Mouse (Mus musculus) G1E (cell line): ENCODE measurements at regions not wholly inside any gene's neighbourhood (a gene's known extent, or its start where the extent isn't known, plus 50 kb on each side); places are given as distances from the start of the nearest gene placed in this dataset.

Experiments
- CTCF ChIP-seq: IDR thresholded peaks from 2 replicates; pipeline ENCODE4 v1.5.1; 2012; ENCODE audit warnings: low read depth, low read length, inconsistent platforms, mixed read lengths
- GATA1 ChIP-seq: IDR thresholded peaks from 2 replicates; pipeline ENCODE4 v1.6.1; 2012; ENCODE audit warnings: borderline replicate concordance, low read length, inconsistent platforms, mixed read lengths
- POLR2AphosphoS5 ChIP-seq: IDR thresholded peaks from 2 replicates; pipeline ENCODE4 v1.6.1; 2012; ENCODE audit warnings: low read depth, low read length, inconsistent platforms; ENCODE audit not compliant: insufficient replicate concordance

DNA sequence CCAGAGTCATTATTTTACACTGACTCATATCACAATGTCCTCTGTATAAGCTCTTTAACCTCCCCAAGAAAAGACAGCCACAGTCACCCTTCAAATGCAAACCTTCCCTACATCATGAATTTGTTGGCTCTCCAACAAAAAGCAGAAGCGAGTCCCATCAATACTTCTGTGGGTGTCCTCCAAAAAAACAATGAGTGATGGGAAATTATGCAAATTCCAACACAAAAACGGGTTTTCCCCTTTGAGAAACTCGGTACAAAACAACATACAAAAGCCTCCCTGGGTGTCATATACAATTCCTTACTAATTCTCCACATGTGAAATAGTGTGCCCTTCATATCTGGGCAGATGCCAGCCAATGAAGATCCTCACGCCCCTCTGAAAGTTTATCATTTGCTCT lies 311.8 kb upstream of the 4930412O13Rik start:
- TF ChIP-seq CTCF (no peak), GATA1 (no peak), POLR2AphosphoS5 (no peak)
